Mouse (Mus musculus) testis, adult 2 months (tissue): ENCODE measurements around the gene Ccnc. TPM values are rescaled to one million over a fixed set of nuclear protein-coding genes. Genes with fewer than 3 reads are reported as not detected.

Experiments
- H3K27ac ChIP-seq: fragments of 200-500 bp; 2 replicates; pipeline ENCODE4 v1.5.1; 2012; ENCODE audit warnings: low read depth, low read length; ENCODE audit not compliant: control insufficient read depth, insufficient read depth
- H3K27me3 ChIP-seq: fragments of 200-500 bp; 2 replicates; pipeline ENCODE4 v1.6.1; 2012; ENCODE audit warnings: mild to moderate bottlenecking, low read length, moderate library complexity; ENCODE audit not compliant: control insufficient read depth, insufficient read depth
- H3K36me3 ChIP-seq: fragments of 200-500 bp; 2 replicates; pipeline ENCODE4 v1.6.1; 2012; ENCODE audit warnings: mild to moderate bottlenecking, low read length; ENCODE audit not compliant: control insufficient read depth, insufficient read depth
- H3K4me1 ChIP-seq: fragments of 200-500 bp; 2 replicates; pipeline ENCODE4 v1.6.1; 2012; ENCODE audit warnings: low read length; ENCODE audit not compliant: control insufficient read depth, insufficient read depth
- H3K4me3 ChIP-seq: fragments of 200-500 bp; 2 replicates; pipeline ENCODE4 v1.5.1; 2012; ENCODE audit warnings: low read depth, mild to moderate bottlenecking, low read length, moderate library complexity, mixed read lengths; ENCODE audit not compliant: control insufficient read depth
- CTCF ChIP-seq: fragments of 200-500 bp; IDR thresholded peaks from 2 replicates; pipeline ENCODE4 v1.5.1; 2012; ENCODE audit warnings: low read depth, mild to moderate bottlenecking, inconsistent platforms, low read length, moderate library complexity; ENCODE audit not compliant: control insufficient read depth, insufficient read depth, insufficient replicate concordance
- POLR2A ChIP-seq: fragments of 200-500 bp; IDR thresholded peaks from 2 replicates; pipeline ENCODE4 v1.6.1; 2012; ENCODE audit warnings: low read depth, mild to moderate bottlenecking, inconsistent platforms, low read length, moderate library complexity; ENCODE audit not compliant: control insufficient read depth
- polyA plus RNA-seq: library from polyadenylated mRNA; depleted of rRNA; stranded (reverse); fragments of >200 nt; gene quantifications from 2 replicates; pipeline ENCODE4 v1.2.3, GENCODE M21; 2012; rRNA removed

The Ccnc gene
- polyA plus RNA-seq, 1 experiment: 9.7 TPM

GRCm38 (mm10) chr4:21786268-21786667 lies 58.8 kb downstream of the Ccnc start:
- Histone ChIP-seq H3K4me3 (no peak overlapping the region), H3K4me1 (peaks cover 2% of the 10 kb centered on the region), H3K36me3 (no peaks in the 10 kb centered on the region; the same call in 1 of the 2 replicates)

GRCm38 (mm10) chr4:21788903-21789302 lies 61.4 kb downstream of the Ccnc start:
- Histone ChIP-seq H3K36me3 (no peaks in the 10 kb centered on the region), H3K4me3 (no peak overlapping the region), H3K4me1 (no peaks in the 10 kb centered on the region), H3K27ac (no peak overlapping the region), H3K27me3 (no peaks in the 10 kb centered on the region)
- TF ChIP-seq POLR2A (no peak), CTCF (no peak)

More at GRCm38 (mm10) chr4:21786268-21786667, 58.8 kb downstream of the Ccnc start:
- H3K27me3 ChIP-seq: no peaks in the 10 kb centered on the region
- TF ChIP-seq CTCF (no peak), POLR2A (no peak)
- H3K27ac ChIP-seq: no peak overlapping the region

- Histone ChIP-seq H3K36me3 (no peaks in the 10 kb centered on the region), H3K27me3 (no peaks in the 10 kb centered on the region), H3K4me1 (no peaks in the 10 kb centered on the region), H3K27ac (no peak overlapping the region), H3K4me3 (no peak overlapping the region)
- TF ChIP-seq CTCF: no peak
- no peak for TF ChIP-seq POLR2A
Measured at GRCm38 (mm10) chr4:21789836-21790235, 62.3 kb downstream of the Ccnc start.

- Histone ChIP-seq H3K36me3 (no peaks in the 10 kb centered on the region), H3K4me3 (no peak overlapping the region), H3K27me3 (no peaks in the 10 kb centered on the region), H3K27ac (no peak overlapping the region), H3K4me1 (no peaks in the 10 kb centered on the region)
- no peak for TF ChIP-seq POLR2A
- no peak for TF ChIP-seq CTCF
Measured at GRCm38 (mm10) chr4:21793631-21794030, 66.1 kb downstream of the Ccnc start.

- Histone ChIP-seq H3K36me3 (no peaks in the 10 kb centered on the region), H3K27ac (no peak overlapping the region), H3K4me3 (no peak overlapping the region), H3K4me1 (no peaks in the 10 kb centered on the region), H3K27me3 (no peaks in the 10 kb centered on the region)
- TF ChIP-seq POLR2A (no peak), CTCF (no peak)
Measured at GRCm38 (mm10) chr4:21801013-21801412, 73.5 kb downstream of the Ccnc start.

- no peaks in the 10 kb centered on the region for H3K36me3 ChIP-seq
- H3K4me1 ChIP-seq: no peaks in the 10 kb centered on the region
Measured at GRCm38 (mm10) chr4:21801620-21802019, 74.1 kb downstream of the Ccnc start.

GRCm38 (mm10) chr4:21807204-21807603 lies 79.7 kb downstream of the Ccnc start:
- Histone ChIP-seq H3K27me3 (no peaks in the 10 kb centered on the region), H3K36me3 (no peaks in the 10 kb centered on the region), H3K27ac (no peak overlapping the region), H3K4me1 (no peaks in the 10 kb centered on the region), H3K4me3 (no peak overlapping the region)
- TF ChIP-seq POLR2A (no peak), CTCF (no peak)

More at GRCm38 (mm10) chr4:21801620-21802019, 74.1 kb downstream of the Ccnc start:
- no peaks in the 10 kb centered on the region for H3K27me3 ChIP-seq
- no peak overlapping the region for H3K4me3 ChIP-seq
- no peak for TF ChIP-seq CTCF
- no peak overlapping the region for H3K27ac ChIP-seq

Other genes starting within 250 kb of the Ccnc start
- gene Prdm13, start 41.7 kb upstream of the Ccnc start, polyA plus RNA-seq: not detected in 2 replicates
- 6.4 and 7.1 TPM in 2 replicates for gene Usp45, start 39.5 kb downstream of the Ccnc start, polyA plus RNA-seq
- gene Tstd3, start 39.5 kb downstream of the Ccnc start, polyA plus RNA-seq: 1.9 and 2.8 TPM in 2 replicates
- 40.6 and 40.8 TPM in 2 replicates for gene Pnisr, start 119.9 kb downstream of the Ccnc start, polyA plus RNA-seq
- gene Coq3, start 152.0 kb downstream of the Ccnc start, polyA plus RNA-seq: 3.2 and 3.5 TPM in 2 replicates
- gene Faxc, start 203.6 kb downstream of the Ccnc start, polyA plus RNA-seq: 1.5 and 2.2 TPM in 2 replicates